Mouse (Mus musculus) retina, embryonic 14.5 days (tissue): Measurements from ENCODE around the gene Med12.

Experiments used
- DNase-seq: peaks from one replicate; pipeline ENCODE4 v3.0.0-alpha.2; 2015; ENCODE audit warnings: low spot score

Gene Med12

DNA sequence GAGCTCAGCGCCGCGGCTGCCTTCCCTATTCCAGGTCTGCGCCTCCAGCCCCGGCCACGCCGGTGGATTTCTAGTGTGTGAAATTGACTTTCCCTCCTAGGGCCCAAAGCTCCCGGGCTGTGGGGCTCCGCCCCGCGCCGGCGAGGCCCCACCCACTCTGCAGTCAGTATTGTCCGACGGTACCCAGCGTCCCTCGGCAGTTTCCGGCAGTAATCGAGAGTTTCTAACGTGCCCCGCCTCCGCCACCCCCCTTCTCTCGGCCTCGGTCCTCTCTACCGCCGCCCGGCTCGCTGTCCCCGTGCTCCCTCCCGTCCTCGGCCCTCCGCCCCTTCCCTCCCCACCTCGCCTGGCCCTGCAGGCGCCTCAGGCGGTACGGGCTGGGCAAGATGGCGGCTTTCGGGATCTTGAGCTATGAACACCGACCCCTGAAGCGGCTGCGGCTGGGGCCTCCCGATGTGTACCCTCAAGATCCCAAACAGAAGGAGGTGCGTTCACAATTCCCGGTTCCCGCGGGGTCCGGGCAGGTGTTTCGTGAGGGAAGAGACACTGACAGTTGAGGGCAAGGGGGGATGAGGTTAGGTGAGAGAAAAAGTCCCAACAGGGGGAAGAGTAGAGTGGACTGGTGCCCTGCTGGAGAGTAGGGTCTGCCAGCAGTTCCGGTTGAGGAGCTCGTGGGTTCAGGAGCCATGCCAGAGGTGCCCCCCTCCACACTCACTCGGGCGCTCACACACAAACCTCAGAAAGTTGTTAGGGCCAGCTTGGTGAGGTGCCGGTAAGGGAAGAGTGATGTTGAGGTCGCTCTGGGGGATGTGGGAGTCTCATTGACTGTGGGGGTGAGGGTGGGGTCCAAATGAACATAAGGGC, at the start of gene Med12:
Med12 (plus strand) TSS at position 156 of the 864 bp plus-strand sequence.
- peak; percentile 87 for DNase-seq

DNA sequence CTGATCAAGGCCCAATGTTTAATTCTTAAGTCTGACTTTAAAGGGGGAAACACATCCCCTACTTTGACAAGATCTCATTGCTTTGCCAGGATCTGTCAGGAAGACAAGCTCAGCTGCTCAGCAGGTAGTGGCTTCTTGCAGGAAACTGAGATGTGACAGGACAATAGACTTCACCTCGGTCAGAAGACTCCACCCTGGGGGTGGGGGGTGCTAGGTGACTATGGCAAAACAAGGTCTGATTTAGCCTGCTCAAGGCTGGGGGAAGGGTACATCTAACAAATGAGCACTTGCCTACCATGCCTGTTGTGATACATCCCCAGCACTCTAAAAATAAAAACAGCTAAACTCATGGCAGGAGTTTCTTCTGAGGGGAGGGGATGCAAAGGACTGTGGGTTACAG, 28.8 kb upstream of the Med12 start:
- DNase-seq, result no peak

DNA sequence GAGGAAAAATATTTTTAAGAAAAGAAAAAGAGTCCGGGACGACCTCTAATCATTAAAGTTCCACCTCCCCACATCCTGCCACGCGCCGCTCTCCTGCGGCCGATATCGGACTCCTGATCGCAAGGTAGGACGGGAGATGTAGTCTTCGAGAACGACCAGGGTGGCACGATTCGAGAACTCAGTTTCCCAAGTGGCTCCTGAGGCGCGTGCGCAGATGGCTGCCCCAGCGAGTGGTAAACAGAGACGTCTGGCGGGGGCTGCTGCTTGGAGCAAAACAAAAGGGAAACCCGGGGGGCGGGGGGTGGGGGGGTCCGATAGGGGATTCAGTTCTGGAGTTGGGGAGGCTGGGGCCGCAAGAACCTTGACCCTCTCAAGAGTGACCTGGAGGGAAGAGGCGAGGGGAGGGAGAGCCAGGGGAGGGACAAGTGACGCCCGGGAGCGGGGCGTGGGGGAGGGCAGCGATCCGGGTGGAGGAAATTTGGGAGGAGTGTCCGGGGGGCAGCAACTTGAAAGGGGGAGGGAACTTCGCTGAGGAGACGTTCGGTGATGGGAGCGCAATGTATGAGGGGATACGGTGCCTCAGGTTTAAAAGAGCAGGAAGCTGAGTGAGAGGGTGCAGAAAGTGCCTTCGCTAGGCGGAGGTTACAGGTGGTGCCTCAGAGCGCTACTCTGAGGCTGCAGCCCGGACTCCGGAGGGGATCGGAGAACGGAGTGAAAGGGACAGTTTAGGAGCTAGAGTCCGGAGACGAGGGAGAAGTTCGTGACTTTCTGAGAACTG, 19.7 kb upstream of the Med12 start, which contains the start of gene Foxo4:
Foxo4 (plus strand) TSS at position 577 of the 778 bp plus-strand sequence.
- peak; percentile 86 for DNase-seq

DNA sequence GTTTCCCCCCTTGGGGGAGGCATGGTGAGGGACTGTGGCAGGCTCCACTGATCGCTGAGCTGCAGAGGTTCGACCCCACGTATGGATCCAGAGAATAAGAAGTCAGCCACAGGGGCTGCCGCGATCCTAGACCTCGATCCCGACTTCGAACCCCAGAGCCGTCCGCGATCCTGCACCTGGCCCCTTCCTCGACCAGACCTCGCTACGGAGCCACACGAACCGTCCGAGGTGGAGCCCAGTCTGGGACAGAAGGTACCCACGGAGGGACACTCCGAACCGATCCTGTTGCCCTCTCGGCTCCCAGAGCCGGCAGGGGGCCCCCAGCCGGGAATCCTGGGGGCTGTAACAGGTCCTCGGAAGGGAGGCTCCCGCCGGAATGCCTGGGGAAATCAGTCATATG, 19.1 kb upstream of the Med12 start:
- peak; percentile 7 for DNase-seq

DNA sequence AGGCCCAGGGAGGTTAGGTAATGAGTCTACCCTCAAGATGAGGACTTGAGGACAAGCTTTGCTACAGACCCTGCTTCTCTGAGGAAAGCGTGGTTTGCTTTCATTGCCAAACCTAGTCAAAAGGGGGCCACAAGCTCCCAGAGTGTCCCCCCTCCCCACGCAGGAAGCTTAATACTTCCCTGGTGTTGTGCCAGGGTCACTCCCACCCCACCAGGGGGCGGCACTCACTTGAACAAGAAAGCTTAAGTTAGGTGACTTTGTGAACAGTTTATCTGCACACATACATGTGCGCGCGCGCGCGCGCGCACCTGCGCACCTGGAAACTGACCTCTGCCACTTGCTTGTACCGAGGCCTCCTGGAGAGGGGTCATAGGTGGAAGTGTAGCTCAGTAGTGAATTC, 17.2 kb upstream of the Med12 start:
- no peak for DNase-seq

DNA sequence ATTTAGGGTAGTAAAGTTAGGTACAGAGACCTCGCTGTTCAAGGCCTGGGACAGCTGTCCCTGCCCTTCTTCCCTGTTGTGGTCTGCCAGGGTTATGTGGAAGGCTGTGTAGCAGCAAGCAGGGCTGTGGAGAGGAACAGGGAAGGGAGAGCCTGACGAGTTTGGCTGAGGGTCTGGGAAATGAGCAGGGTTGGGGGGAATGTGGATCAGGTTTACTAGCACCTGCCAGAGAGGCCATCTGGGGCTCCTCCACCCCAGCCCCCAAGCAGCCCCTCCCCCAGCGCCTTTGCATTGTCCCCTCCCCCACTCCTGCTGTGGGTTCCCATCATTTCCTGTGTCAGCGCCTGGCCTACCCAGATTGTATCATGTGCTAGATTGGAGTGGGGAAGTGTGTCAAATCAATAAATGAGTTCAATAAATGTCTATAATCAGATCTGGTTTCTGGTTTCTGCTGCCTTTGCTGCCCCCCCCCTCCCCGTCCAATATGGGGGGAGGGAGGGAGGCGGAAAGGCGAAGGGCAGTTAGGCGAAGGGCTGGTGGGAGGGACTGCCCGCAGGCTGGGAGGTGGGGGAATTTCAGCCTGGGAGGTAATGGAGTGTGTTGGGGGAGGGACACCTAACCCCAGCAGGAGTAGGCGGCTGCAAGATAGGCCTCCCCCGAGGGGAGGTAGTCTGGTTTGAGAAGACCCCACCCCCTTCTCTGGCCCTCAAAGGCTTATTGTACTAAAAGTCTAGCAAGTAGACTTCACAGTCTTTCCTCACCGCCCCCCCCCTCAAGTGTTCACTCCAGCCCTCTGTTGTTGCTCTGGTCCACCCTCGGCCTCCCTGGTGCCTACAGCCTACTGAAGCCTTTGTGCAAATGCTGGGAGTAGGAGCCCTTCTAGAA, 13.1 kb upstream of the Med12 start:
- DNase-seq, result peak; percentile 56

DNA sequence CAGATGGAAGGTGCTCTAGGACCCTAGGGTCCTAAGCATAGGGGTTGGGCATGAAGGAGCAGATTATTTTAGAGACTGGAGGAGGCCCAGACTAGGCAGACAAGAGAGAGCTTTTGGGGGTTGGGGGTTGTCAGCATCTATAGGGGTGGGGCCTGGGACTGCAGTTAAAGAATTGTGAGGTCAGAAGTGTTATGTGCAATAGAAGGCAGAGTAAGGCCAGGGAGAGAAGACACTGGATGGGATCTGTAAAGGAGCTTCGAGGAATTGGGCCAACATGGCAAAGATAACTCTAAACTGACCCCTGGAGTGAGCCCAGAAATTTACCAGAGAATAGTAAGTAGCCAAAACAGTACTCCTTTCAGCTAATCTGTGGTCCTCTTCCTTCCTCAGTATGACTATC, 9.9 kb upstream of the Med12 start, which contains the start of gene Gm614:
Gm614 (minus strand) TSS at position 101 of the 400 bp plus-strand sequence.
- DNase-seq, result no peak

DNA sequence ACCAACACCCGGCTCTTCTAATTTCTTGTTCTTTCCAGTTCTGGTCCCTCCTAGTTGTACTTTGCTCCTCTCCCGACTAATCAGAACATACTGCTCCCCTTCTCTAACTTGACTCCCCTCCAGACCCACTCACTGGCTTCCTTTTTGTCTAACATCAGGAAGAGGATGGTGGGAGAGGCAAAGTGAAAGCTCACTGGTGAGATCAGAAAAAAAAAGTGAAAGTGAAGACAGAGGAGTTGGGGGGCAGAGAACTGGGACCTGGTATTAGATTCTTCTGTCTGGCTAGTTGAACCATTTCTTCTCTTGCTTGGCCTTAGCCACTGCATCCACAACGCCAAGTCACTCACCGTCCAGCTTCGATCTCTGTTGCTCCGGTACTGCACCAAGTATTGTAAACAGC, 7.2 kb upstream of the Med12 start:
- no peak for DNase-seq

DNA sequence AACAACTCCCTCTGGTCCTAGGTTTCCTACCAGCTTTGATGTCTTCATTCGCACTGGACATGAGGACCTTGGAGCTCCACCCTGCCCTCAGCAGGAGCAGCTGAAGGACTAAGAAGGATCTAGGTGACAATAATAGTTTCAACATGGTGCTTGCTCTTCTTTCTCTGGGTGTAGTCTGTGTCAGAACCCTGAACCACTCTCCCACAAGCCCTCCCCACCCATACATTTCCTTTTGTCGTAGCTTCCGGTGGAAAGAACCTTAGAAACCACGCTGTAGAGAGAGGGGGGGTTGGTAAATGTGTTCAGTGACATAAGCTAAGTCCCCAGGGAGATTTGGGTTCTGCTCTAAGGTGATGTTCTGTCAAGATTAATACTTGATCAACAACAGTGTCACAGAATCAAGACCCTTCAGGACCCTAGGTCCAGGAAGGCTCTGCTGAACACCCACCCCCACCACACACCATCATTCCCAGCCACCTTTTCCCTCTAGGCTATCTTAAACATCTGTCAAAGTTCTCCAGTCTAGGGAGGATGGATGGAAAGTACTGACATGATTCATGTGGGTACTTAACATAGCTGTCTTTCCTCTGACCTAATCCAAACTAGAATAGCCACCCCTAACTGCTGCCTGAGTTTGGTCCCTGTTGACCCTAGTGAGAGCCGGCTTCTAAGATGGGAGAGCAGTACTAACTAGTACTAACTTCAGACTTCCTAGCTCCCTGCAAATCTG, 5.6 kb upstream of the Med12 start, which contains the start of gene Il2rg:
Il2rg (minus strand) TSS at position 231 of the 730 bp plus-strand sequence.
- no peak for DNase-seq

DNA sequence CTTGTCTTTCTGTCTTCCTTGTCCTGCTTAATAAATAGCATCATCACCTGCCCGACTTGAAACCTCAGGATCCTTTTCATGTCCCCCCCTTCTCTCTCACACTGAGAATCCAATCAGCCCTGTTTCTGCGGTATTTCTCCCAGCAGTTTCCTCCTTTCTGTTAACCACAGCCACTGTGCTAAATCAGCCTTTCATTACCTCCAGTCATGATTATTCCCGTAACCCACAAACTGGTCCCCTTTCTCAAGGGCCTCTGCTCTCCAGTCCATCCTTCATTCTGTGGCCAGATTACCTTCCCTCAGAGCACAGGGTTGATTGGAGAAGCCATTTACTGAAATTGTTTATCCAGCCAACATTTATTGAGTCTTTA, 5.1 kb upstream of the Med12 start, which contains the start of gene Gm20489:
Gm20489 (minus strand) TSS at position 269 of the 370 bp plus-strand sequence.
- no peak for DNase-seq

DNA sequence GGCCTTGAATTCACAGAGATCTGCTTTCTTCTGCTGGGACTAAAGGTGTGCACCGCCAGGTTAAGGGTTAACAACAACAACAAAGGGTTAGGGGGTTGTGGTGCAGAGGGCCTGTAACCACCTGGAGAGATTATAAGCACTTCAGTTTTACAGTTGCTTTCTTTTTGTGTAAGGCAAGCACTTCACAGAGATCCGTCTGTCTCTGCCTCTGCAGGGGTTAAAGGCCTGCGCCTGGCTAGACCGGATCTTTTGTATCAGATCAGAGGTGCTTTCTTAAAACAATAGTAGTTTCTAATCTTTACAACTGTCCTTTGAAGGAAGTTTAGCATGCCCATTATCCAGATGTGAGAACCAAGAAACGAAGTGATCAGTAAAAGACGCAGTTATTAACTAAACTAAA, 420 bp upstream of the Med12 start:
- no peak for DNase-seq

DNA sequence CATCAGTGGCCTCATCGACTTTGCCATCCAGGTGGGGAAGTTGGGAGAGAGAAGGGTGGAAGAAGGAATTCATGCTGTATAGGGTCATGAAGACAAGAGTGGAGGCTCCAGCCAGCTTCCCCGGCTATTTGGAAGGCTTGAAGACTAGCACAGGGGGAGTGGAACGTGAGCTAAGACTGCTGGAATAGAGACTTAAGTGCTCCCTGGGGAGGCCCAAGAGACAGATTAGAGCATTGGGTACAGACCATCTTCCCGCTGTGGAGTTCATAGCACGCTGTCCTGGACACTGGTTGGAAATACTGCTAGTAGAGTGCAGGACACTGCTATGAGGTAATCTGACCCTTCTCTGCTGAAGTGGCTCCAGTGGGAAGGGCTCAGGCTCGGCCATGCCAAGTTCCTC, 9.0 kb downstream of the Med12 start:
- DNase-seq, result no peak

DNA sequence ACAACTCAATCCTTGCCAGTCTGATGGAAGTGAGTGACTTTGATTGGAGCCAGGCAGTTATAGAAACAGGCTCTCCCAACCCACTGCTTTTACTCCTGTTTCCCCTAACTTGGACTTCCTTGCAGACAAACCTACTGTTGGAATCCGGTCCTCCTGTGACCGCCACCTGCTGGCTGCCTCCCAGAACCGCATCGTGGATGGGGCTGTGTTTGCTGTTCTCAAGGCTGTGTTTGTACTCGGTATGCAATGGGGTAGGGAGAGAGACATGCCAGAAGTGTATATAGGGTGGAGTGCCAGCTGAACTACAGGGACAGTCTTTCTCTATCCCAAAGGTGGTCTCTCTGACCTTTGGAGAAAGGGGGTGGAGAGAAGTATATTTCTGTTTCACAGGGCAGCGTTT, 11.7 kb downstream of the Med12 start:
- DNase-seq, result peak; percentile 69

DNA sequence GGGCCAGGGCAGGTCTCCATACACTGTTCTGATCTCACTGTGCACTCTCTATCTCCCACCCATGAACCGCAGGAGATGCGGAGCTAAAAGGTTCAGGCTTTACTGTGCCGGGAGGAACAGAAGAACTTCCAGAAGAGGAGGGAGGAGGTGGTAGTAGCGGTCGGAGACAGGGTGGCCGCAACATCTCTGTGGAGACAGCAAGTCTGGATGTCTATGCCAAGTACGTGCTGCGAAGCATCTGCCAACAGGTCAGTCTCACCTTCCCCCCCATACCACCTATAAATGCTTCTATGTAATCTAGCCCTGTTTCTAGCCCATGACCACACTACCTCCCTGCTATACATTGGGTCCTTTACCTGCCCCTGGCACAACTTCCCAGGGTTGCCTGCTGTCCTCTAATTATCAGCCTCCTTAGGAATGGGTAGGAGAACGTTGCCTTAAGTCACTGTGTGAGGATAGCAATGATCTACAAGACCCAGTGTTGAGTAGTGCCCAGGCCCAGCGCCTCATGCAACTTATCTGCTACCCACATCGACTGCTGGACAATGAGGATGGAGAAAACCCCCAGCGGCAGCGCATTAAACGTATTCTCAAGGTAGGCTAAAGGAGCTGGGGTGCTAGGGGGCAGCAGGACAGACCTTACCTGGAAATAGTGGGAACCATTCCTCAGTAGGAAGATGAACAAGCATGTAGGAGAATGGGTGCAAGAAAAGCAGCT, 12.3 kb downstream of the Med12 start:
- no peak for DNase-seq

DNA sequence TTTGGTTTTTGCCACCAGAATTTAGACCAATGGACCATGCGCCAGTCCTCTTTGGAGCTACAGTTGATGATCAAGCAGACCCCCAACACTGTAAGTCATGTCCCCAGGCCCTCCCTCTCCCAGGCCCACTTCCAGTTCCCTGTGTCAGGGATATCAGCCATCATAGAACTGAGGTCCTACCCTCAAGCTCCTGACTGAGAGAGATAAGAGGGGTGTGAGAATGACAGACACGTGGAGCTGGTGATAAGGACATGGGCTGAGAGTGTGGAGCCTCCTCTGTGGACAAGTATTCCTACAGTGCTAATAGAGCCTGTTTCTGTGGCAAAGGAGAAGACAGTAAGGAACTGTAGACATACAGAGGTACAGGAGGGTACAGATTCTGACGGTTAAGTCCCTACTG, 13.7 kb downstream of the Med12 start:
- no peak for DNase-seq

DNA sequence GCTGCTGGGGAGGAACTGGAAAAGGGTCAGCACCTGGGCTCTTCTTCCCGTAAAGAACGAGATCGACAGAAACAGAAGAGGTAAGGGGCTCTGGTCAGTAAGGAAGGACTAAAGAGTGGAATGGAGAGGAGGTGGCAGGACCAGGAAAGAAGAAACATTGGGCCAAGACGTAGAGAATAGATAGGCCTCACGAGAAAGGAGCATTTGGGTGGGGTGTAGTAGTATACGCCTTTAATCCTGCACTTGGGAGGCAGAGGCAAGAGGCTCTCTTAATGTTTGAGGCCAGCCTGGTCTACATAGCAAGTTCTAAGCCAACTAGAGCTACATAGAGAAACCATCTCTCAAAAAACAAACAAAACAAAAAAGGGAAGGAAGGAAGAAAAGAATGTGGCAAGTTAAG, 14.6 kb downstream of the Med12 start:
- DNase-seq, result no peak

DNA sequence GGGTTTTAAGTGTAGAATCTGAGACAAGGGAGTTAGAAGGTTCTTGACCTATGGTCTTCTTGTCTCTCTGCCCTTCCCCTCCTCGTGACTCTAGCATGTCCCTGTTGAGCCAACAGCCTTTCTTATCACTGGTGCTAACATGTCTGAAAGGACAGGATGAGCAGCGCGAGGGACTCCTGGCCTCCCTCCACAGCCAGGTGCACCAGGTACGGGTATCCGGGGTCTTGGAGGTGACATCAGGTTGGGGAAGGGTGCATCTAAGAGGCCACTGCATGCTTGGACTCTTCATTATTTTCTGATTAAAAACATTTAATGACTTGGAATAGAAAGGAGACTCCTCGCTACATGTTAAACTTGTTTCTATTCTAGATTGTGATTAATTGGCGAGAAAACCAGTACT, 15.2 kb downstream of the Med12 start:
- no peak for DNase-seq

DNA sequence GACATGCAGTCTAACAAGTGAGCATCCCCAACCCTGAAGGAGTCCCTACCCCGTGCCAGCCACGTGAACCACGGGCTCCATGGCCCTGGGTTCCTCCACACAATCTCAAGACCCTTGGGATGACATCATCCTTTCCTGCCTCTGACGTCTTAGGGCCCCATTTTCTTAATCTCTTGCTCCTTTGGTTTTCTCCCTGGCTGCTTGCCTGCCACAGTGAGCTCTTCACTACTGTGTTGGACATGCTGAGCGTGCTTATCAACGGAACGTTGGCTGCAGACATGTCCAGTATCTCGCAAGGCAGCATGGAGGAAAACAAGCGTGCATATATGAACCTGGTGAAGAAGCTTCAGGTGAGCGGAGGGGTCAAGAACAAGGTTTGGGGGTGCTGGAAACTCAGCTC, 16.3 kb downstream of the Med12 start:
- no peak for DNase-seq

DNA sequence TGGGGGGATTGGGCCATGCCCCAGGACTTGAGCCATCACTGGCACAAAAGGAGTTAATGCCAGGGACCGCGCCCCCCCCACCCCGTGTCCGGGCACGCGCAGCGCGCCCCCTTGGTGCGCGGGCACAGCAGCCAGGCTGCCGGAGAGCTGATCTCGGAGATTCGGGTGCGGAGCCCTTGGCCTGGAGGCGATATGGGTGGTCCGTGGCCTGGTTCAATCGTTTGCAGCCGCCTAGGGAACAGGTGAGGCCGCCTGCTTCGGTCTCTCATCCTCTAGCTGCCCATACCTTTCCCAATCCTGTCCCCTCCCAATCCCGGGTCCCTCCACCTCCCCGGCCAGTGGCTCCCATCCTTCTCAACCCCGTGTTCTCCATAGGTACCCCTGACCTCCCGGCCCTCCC, 25.2 kb downstream of the Med12 start, which contains the start of gene Nlgn3:
Nlgn3 (plus strand) TSS at position 114 of the 400 bp plus-strand sequence.
- DNase-seq, result peak; percentile 42
